Mouse (Mus musculus) limb, embryonic 14.5 days (tissue): ENCODE measurements around the gene Slc25a45. TPM values are rescaled to one million over a fixed set of nuclear protein-coding genes. Genes with fewer than 3 reads are reported as not detected.

ENCODE experiments used
- ATAC-seq: fragments of 200-750 bp; cut with Nextera tagmentation; 2 replicates; pipeline ENCODE4 v1.8.0; 2017; ENCODE audit warnings: low read depth, moderate number of reproducible peaks, moderate TSS enrichment; ENCODE audit not compliant: low FRiP score
- DNase-seq: peaks from one replicate; pipeline ENCODE4 v3.0.0-alpha.2; 2015; ENCODE audit warnings: low spot score
- H3K27ac ChIP-seq: fragments of 300-500 bp; sonication (generic); replicated peaks from 2 replicates; pipeline ENCODE4 v1.5.1; 2014; ENCODE audit warnings: low read depth, mild to moderate bottlenecking, low read length, moderate library complexity, mixed read lengths
- H3K27me3 ChIP-seq: fragments of 300-500 bp; sonication (generic); 2 replicates; pipeline ENCODE4 v1.6.1; 2014; ENCODE audit warnings: low read length, mixed read lengths; ENCODE audit not compliant: control insufficient read depth, insufficient read depth
- H3K36me3 ChIP-seq: fragments of 300-500 bp; sonication (generic); 2 replicates; pipeline ENCODE4 v1.6.1; 2014; ENCODE audit warnings: mild to moderate bottlenecking, low read length, moderate library complexity, mixed read lengths; ENCODE audit not compliant: control insufficient read depth, insufficient read depth
- H3K4me1 ChIP-seq: fragments of 300-500 bp; sonication (generic); 2 replicates; pipeline ENCODE4 v1.6.1; 2014; ENCODE audit warnings: antibody characterized with exemption, low read length, mixed read lengths; ENCODE audit not compliant: control insufficient read depth, insufficient read depth
- H3K4me2 ChIP-seq: fragments of 300-500 bp; sonication (generic); replicated peaks from 2 replicates; pipeline ENCODE4 v1.6.1; 2014; ENCODE audit warnings: low read depth, mild to moderate bottlenecking, low read length, moderate library complexity; ENCODE audit not compliant: severe bottlenecking
- H3K4me3 ChIP-seq: fragments of 300-500 bp; sonication (generic); replicated peaks from 2 replicates; pipeline ENCODE4 v1.5.1; 2014; ENCODE audit warnings: low read length
- H3K9ac ChIP-seq: fragments of 300-500 bp; sonication (generic); 2 replicates; pipeline ENCODE4 v1.6.1; 2014; ENCODE audit warnings: mild to moderate bottlenecking, low read depth, low read length, moderate library complexity; ENCODE audit not compliant: severe bottlenecking
- H3K9me3 ChIP-seq: fragments of 300-500 bp; sonication (generic); 2 replicates; pipeline ENCODE4 v1.6.1; 2016; ENCODE audit warnings: low read length; ENCODE audit not compliant: control insufficient read depth
- POLR2A ChIP-seq: fragments of 200-500 bp; IDR thresholded peaks from 2 replicates; pipeline ENCODE4 v1.8.0; 2012; ENCODE audit warnings: inconsistent platforms, mild to moderate bottlenecking, moderate library complexity, borderline replicate concordance; ENCODE audit not compliant: insufficient read depth, insufficient read length; ENCODE audit errors: extremely low read depth
- WGBS: fragments of 180-500 bp; shearing (Covaris S2); extraction: QIAGEN DNeasy Blood & Tissue Kit; methylation state at CpG from one replicate; pipeline ENCODE4 v1.1.7; 2014; 5-methylcytosine and 5-hydroxymethylcytosine counted together
- polyA plus RNA-seq, 2 experiments: library from polyadenylated mRNA; depleted of rRNA in 1 of 2; stranded (reverse) in 1 of 2; unstranded in 1 of 2; fragments of >200 nt; fragmentation: Nextera tagmentation in 1 of 2; extraction: Ambion mirVana in 1 of 2; gene quantifications; 2 replicates each; pipeline versions ENCODE4 v1.2.1 to v1.2.3; 2012 to 2014

Gene Slc25a45
- polyA plus RNA-seq, 2 experiments: 3.0 to 6.2 TPM

- H3K4me2 ChIP-seq: no peak overlapping the region
- no peak overlapping the region for H3K9ac ChIP-seq
- no peak overlapping the region for H3K27ac ChIP-seq
- no peaks in the 10 kb centered on the region for H3K36me3 ChIP-seq
- DNase-seq (no peak), ATAC-seq (no peak)
- no peaks in the 10 kb centered on the region for H3K9me3 ChIP-seq
- WGBS: 82% methylated on average over 4 of the region's 4 CpGs
- no peaks in the 10 kb centered on the region for H3K27me3 ChIP-seq
- peaks cover 7% of the 10 kb centered on the region; the same call in 1 of the 2 replicates for H3K4me1 ChIP-seq
- no peak for TF ChIP-seq POLR2A
- no peak overlapping the region for H3K4me3 ChIP-seq
Measured at GRCm38 (mm10) chr19:5889211-5889610, 11.6 kb downstream of the Slc25a45 start.

GRCm38 (mm10) chr19:5891521-5892258 lies 14.1 kb downstream of the Slc25a45 start:
- no peak for TF ChIP-seq POLR2A
- Histone ChIP-seq H3K4me2 (no peak overlapping the region), H3K9me3 (no peaks in the 10 kb centered on the region), H3K27me3 (no peaks in the 10 kb centered on the region), H3K27ac (no peak overlapping the region), H3K4me3 (no peak overlapping the region), H3K4me1 (peaks cover 7% of the 10 kb centered on the region; the same call in 1 of the 2 replicates), H3K9ac (no peak overlapping the region), H3K36me3 (peaks cover 11% of the 10 kb centered on the region)
- ATAC-seq: no peak
- no peak for DNase-seq
- WGBS: 90% methylated on average over 12 of the region's 12 CpGs

- no peak for TF ChIP-seq POLR2A
- no peaks in the 10 kb centered on the region for H3K27me3 ChIP-seq
- no peaks in the 10 kb centered on the region for H3K9me3 ChIP-seq
- no peak overlapping the region for H3K27ac ChIP-seq
- no peak for ATAC-seq
- H3K4me2 ChIP-seq: no peak overlapping the region
- H3K36me3 ChIP-seq: peaks cover 14% of the 10 kb centered on the region
- DNase-seq: no peak
- H3K9ac ChIP-seq: no peak overlapping the region
- 90% methylated on average over 7 of the region's 7 CpGs for WGBS
- H3K4me1 ChIP-seq: peaks cover 7% of the 10 kb centered on the region; the same call in 1 of the 2 replicates
- no peak overlapping the region for H3K4me3 ChIP-seq
Measured at GRCm38 (mm10) chr19:5892262-5892661, 14.7 kb downstream of the Slc25a45 start.

GRCm38 (mm10) chr19:5892735-5893134 lies 15.1 kb downstream of the Slc25a45 start:
- no peak for TF ChIP-seq POLR2A
- ATAC-seq (no peak), DNase-seq (no peak)
- Histone ChIP-seq H3K4me3 (0 out of 2 replicates have a peak overlapping the region, but pooled peaks have one; percentile 58), H3K36me3 (peaks cover 14% of the 10 kb centered on the region), H3K4me1 (peaks cover 7% of the 10 kb centered on the region; the same call in 1 of the 2 replicates), H3K27ac (no peak overlapping the region), H3K27me3 (no peaks in the 10 kb centered on the region), H3K4me2 (no peak overlapping the region), H3K9ac (no peak overlapping the region), H3K9me3 (no peaks in the 10 kb centered on the region)
- 90% methylated on average over 13 of the region's 13 CpGs for WGBS

- WGBS: 8% methylated on average over 27 of the region's 31 CpGs
- peak overlapping the region; percentile 72 for H3K9ac ChIP-seq
- H3K9me3 ChIP-seq: no peaks in the 10 kb centered on the region
- peak overlapping the region; percentile 83 for H3K4me2 ChIP-seq
- TF ChIP-seq POLR2A: no peak
- H3K27ac ChIP-seq: no peak overlapping the region; the same call in 1 of the 2 replicates
- H3K27me3 ChIP-seq: no peaks in the 10 kb centered on the region
- H3K4me1 ChIP-seq: peaks cover 7% of the 10 kb centered on the region; the same call in 1 of the 2 replicates
- peaks cover 18% of the 10 kb centered on the region for H3K36me3 ChIP-seq
- ATAC-seq (peak; percentile 39; the same call in 1 of the 2 replicates), DNase-seq (no peak)
- H3K4me3 ChIP-seq: peak overlapping the region; percentile 58
Measured at GRCm38 (mm10) chr19:5893282-5894001, 15.8 kb downstream of the Slc25a45 start.
